Mouse (Mus musculus) lung, postnatal 25 days (tissue): ENCODE data around the gene Cers3.
A peak's percentile ranks its signal among the peaks of the same experiment; 100 is the strongest.

Experiments
- DNase-seq: peaks from one replicate; pipeline ENCODE4 v3.0.0; 2022; ENCODE audit warnings: low spot score

Cers3 gene

DNA sequence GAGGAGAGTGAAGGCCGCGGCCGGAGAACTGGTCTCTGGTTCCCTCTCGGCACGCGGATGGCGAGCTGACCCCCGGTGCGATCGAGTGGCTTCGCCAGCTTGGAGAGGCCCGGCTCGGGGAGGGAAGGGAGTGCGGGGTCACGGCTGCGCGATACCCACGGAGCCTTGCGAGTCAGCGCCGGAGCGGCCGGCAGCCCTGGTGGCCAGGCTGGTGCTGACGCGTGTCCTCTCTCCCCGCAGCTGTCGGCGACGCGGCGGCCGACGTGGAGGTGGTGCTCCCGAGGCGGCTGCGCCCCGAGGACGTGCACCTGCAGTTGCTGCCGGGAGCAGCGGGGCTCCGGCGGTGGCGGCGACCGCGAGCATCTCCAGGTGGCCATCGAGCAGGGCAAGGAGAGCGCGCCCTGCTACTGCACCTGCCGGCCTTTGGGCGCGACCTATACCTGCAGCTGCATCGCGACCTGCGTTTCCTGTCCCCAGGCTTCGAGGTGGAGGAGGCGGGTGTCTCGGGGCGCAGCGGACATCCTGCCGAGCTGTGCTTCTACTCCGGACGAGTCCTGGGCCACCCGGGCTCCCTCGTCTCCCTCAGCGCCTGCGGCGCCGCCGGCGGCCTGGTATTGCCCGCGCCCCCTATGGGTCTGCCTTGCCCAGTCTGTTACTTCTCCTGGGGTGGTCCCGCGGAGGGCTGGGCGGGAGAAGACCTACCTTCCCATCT lies 96.9 kb downstream of the Cers3 start:
- peak; percentile 21 for DNase-seq

DNA sequence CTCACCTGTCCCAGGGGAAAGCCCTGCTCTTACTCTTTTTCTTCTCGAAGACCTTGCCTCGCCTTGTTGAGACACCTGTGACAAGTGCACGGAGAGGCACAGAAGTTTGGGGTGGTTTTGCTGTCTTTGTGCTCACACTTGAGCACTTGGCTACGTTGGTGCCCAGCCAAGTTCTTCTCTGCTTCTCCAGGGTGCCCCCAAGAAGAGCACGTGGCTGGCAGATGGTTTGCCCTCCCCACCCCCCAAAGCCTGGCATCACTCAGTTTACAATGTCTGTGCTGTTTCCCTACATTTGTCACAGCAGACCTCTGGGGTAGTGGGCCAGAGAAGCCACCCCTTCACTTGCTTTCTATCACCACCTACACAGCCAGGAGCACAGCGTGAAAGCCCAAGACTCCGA lies 97.9 kb downstream of the Cers3 start:
- no peak for DNase-seq

DNA sequence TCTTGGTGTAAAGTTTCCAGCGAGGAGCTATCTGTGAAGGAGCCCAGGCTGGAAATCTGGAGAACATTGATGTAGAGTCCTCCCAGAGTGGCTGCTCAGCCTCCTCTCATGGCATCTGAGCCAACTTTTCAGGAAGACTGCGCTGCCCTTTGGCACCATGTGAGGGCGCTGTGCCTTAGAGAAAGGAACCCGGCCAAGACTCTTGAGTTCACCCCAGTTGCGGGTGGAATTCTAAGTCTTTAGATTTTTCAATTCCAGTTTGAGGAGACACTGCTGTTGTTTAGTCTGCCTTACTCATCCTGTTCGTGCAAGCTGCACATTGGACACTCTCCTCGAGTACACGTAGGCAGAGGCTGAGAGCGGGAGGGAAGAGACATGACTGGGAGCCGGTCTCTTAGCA lies 98.7 kb downstream of the Cers3 start:
- DNase-seq: peak; percentile 74

DNA sequence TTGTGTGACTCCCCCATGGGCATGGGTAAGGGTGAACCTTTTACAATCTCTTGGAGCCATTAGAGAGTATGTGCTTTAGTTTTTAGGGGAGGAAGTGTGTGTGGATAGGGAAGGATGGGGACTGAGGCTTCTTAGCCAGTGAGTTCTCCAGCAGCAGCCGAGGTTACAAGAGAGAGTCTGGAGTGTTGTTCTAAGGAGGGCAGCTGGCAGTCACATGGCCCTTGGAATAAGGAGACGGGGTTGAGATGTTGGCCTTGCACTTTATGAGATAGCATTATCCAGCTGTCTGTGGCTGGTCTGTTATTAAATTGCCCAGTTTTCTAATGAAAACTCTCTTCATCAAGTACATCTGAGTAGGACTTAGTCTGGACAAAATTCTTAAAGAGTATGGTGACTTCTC lies 100.5 kb downstream of the Cers3 start:
- no peak for DNase-seq

DNA sequence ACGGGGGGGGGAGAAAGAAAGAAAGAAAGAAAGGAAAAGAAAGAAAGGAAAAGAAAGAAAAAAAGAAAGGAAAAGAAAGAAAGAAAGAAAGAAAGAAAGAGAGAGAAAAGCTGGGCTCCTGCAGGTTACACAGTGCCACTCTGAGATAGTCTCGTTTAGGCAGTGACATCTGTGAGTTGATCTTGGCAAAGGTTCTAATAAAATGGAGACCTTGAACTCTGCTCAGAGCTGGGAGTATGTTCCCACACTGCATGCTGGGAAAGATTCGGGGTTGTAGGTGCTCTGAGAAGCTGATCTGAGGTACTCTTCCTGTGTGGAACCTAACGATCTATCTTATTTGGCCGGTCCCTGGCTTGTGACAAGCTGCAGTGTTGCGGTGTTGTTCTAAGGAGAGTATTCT lies 103.3 kb downstream of the Cers3 start:
- DNase-seq: no peak

DNA sequence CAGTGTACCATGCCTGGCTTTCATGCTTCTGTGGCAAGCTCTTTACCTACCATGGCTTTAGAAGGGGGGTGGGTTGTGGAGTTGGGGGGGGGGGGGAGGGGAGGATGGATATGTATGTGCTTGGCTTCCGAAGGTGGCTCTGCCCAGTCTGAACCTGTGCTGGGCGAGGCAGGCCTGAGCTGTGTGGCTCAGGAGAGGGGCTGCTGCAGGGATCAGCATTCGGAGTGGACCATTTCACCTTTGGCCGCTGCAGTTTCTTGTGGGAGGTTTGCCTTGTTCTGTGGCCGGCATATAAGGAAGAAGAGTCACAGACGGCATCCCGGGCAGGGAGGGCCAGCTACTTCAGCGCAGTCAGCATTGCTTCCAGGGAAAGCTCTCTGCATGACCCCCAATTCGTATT lies 104.0 kb downstream of the Cers3 start:
- DNase-seq: no peak

DNA sequence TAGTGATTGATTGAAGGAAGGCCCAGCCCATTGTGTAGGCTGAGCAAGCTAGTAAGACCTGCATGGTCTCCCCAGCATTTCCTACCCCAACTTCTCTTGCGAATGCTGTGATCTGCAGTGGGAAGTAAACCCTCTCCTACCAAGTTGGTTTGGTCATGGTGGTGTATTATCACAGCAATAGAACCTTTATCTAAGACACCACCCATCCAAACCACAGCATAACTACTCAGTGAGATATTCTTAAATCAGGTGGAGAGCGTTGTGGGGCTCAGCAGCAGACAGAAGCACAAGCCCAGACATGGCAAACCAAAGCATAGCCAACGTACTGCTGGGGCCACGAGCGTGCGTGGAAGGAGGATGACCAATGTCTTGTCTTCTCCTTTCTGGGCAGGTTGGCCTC lies 106.0 kb downstream of the Cers3 start:
- DNase-seq: no peak

DNA sequence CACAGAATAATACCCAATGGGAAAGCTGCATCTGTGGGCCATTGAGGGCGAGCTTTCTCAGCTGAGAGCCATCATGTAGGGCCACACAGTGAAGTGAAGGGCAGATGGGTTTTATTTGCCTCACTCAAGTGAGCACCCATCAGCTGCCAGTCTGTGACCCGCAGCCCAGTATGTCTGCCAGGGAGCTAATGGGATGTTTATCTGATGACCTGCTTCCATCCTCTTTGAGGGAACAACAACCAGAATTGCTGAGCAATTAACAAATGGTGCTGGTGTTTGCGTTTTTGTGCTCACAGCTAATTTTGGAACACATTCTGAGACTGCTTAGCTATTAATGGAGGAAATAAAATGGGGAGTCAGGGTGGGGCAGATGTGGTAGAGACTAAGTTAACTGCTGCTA lies 108.9 kb downstream of the Cers3 start:
- DNase-seq: peak; percentile 37

DNA sequence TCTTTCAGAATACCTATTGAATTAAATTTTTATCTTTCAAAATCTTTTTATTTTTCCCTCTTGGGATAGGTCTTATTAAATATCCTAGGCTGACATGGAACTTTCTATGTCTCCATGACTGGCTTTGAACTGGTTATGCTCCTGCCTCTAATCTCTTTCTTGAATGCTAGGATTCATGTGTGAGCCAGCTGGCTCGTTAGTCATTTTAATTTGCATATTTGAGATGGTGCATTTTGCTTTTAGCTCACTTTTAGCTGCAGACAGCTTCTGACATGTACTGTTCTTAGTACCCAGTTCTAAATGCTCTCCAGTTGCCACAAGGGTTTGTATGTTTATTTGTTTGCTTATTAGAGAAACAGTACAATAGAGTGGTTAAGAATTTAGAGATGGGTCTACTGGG lies 114.3 kb downstream of the Cers3 start:
- DNase-seq: no peak

DNA sequence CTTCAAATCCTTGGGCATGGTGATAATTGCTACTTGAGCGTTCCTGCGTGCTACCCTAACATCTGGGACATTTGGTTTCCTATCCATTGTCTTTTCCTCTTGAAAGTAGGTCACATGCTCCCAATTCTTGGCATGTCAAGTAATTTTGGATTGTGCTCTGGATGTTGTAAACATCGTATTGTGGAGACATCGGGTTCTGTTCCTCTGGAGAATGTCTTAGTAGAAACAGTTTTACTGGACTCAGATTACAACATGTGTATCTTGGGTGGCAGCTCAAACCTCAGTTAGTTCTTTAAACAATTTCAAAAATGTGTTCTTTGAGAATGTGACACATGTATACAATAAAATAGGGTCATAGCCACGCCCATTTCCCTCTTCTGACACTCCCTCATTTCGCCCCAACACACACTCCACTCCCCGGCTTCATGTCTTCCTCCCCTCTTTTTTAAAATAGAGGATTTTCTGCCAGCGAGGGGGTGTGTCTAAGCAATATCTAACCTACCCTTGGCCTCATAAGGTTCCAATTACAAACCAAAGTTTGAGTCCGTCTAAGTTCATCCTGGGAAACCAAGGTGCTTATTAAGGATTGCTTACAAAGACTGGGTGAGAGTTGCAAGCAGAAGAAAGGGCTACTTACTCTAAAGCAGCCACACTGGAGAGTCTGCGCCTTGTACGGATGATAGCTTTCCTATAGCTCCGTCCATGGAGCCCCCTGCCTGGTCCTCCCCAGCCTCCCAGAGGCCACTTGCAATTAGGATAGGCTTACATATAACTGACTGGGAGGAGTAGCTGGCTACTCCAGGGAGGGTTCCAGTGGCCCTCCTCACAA lies 115.2 kb downstream of the Cers3 start:
- peak; percentile 35 for DNase-seq

DNA sequence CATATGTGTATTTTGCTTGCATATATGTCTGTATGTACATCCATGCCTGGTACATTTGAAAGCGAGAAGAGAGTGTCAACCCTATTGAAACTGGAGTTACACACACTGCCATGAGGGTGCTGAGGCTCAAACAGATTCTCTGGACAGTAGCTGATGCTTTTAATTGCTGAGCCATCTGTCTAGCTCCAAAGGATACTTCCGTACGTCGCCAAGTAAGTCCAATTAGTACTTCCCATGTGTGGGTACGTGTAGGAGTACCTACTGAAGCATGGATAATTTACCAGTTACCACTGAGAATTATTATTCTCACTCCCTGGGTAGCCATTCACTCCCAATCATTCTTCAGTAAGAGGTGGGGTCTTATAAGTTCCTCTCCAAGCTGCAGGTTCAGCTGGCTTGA lies 115.9 kb downstream of the Cers3 start:
- no peak for DNase-seq

DNA sequence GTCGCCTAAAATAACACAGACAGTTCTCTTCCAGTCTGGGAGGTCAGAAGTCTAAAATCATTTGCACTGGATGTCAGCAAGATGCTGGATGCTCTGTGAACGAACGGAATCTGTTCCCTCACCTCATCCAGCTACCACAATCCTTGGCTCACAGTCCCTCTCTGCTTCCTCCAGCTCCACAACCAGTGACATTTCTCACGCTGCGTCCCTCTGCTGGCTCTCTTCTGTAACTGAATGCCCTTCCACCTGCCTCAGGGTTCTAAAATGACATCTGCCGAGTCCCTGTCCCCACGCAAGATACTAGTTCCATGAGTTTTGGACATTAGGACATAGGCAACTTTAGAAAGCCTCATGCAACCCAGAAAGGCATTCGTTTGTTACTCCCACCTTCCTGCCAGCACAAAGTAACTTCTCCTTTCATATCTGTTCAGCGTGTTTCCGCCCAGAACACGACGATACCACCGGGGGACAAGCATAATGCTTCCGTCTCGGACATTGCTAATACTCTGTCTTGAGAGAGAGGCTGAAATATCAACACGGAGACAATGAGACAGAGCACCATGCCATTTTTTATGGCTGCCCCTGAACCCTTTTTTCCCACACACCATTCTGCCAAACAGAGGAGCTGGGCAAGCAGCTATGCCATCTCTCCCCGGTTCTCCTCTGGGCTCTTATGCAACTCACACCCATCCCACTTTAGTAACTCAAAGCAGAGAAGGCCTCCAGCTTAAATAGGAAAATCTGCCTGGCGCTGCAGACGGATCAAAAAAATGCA lies 123.8 kb downstream of the Cers3 start:
- no peak for DNase-seq

DNA sequence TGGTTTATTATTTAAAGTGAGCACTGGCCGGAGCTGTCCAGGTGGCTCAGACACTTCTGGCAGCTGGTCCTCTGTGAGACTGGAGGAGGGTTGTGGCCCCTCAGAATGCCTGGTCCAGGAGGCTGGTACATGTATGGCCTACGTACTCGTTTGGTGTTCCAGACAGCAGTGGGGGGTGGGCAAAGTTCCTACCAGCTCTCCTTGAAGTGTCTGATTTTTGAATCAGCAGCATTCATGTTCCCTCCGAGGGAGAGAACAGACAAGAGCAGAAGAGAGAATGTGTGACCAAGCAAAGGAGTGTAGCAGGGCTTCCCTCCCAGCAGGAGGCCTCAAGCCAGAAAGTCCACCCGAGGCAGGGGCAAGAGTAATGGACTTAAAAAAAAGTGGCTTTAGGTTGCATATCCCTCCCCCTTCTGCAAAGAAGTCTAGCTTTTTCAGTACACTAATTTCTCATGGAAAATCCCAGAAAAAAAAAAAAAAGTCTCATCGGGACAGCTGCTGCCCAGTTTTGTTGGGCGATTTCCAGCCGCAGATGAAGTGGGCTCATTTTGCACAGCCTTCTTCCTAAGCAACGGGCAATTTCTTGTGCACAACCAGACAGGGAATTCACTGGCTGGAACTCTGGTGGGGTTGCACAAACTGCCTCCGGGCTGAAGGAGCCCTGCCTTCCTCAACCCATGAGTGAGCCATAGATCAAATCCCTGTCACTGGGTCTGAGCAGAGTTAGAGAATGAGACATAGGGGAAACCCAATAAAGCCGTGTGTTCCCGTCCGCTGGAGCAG lies 124.6 kb downstream of the Cers3 start:
- peak; percentile 21 for DNase-seq

DNA sequence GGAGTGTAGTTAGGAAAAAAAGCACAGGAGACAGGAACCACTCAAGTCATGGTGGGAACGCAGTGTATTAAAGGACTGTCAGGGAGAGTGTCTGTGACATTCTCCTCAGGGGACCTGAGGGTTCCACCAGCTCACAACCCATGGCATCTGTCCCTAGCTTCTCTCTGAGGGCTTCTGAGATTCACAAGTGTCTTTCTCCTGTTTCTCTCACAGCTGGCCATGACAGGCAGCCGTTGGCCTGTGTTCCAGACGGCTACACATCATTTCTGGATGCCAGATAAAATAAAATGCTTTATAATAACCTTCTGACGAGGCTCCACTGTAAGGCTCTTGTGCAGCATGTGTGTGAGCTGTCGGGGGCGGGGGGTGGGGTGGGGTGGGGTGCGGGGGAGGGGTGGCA lies 128.2 kb downstream of the Cers3 start:
- DNase-seq: no peak

DNA sequence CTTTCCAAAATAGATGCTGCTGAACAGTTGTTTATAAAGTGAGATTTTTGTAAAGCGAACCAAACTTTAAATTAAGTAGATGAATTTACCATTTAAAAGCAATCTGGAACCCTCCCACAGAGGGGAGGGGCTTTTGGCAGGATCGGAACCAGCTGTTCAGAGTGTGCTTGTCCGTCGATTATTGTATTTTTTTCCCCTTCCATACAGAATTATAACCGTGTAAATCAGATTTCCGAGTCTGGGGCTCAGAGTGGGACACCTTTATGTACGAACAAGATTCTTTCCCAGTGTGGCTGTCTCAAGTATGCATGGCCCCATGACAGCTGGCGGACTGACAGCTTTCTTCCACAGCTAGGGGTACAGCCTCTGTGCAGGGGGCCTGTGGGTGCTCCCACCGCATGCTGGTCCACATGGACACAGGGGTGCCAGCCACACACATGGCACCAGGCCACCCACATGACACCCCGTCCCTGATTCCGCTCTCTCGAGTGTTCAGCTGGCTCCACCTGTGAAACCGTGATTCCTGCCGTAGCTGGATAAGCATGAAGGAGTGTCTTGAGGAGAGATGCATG lies 128.7 kb downstream of the Cers3 start:
- no peak for DNase-seq

DNA sequence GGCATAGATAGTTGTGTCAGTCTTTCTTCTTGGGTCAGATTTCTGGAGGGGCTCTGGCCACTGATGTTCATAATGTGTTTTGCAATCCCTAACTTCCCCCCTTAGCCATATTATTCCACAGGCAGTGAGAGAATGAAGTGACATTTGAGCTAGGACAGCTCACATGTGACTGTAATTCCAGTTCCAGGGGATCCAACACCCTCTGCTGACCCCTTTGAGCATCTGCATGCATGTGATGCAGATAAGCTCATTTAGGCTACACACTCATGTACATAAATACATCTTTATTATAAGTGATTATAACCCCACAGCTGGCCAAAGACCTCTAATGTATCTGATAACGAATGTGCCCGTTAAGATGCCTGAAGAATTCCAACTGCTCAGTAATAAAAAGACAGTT lies 129.9 kb downstream of the Cers3 start:
- no peak for DNase-seq
